Mouse (Mus musculus) myocyte (in vitro differentiated cells): ENCODE results near the gene Tpbpb. TPM values are rescaled to one million over a fixed set of nuclear protein-coding genes. Genes with fewer than 3 reads are reported as not detected.
A peak's percentile ranks its signal among the peaks of the same experiment; 100 is the strongest.
"Not testable (repeated sequence)": the region's sequence is repeated elsewhere in the genome, so short reads cannot be mapped to it uniquely, and the experiment has no call there.

Source experiments
- H3K27me3 ChIP-seq: one replicate; pipeline ENCODE4 v1.6.1; 2011; ENCODE audit not compliant: control insufficient read depth, insufficient read depth, insufficient read length
- H3K36me3 ChIP-seq: one replicate; pipeline ENCODE4 v1.6.1; 2011; ENCODE audit not compliant: control insufficient read depth, insufficient read depth
- H3K4me2 ChIP-seq: one replicate; pipeline ENCODE4 v1.6.1; 2011; ENCODE audit warnings: low read depth, control low read depth
- H3K4me3 ChIP-seq: one replicate; pipeline ENCODE4 v1.5.1; 2011; ENCODE audit warnings: mild to moderate bottlenecking, control low read depth, moderate library complexity
- H3K79me2 ChIP-seq: one replicate; pipeline ENCODE4 v1.6.1; 2011; ENCODE audit not compliant: control insufficient read depth, insufficient read depth
- H3ac ChIP-seq: one replicate; pipeline ENCODE4 v1.6.1; 2011; ENCODE audit not compliant: control insufficient read depth, insufficient read length
- CEBPB ChIP-seq: IDR thresholded peaks from 2 replicates; pipeline ENCODE4 v1.6.1; 2011; ENCODE audit warnings: mild to moderate bottlenecking, moderate library complexity; ENCODE audit not compliant: poor library complexity, insufficient read depth, severe bottlenecking
- MAX ChIP-seq: IDR thresholded peaks from one replicate; pipeline ENCODE4 v1.6.1; 2011; ENCODE audit warnings: low read depth, mild to moderate bottlenecking, control low read depth
- MYOD1 ChIP-seq, 3 experiments: IDR thresholded peaks; one replicate each; pipeline ENCODE4 v1.6.1; 2011; ENCODE audit warnings: control low read depth in 2 of 3, low read depth in 2 of 3, mild to moderate bottlenecking in 2 of 3, moderate library complexity in 1 of 3; ENCODE audit not compliant: insufficient read length in 2 of 3, control insufficient read depth in 1 of 3
- MYOG ChIP-seq, 3 experiments: IDR thresholded peaks; one replicate each; pipeline ENCODE4 v1.6.1; 2011; ENCODE audit warnings: control low read depth in 2 of 3, low read depth in 2 of 3, mild to moderate bottlenecking in 2 of 3; ENCODE audit not compliant: insufficient read length in 2 of 3, control insufficient read depth in 1 of 3, insufficient read depth in 1 of 3
- POLR2AphosphoS2 ChIP-seq: IDR thresholded peaks from one replicate; pipeline ENCODE4 v1.6.1; 2011; ENCODE audit warnings: low read depth, control low read depth; ENCODE audit not compliant: insufficient read length
- REST ChIP-seq: IDR thresholded peaks from one replicate; pipeline ENCODE4 v1.6.1; 2011; ENCODE audit warnings: mild to moderate bottlenecking, control low read depth, moderate library complexity; ENCODE audit not compliant: insufficient read depth, insufficient read length
- SRF ChIP-seq: IDR thresholded peaks from one replicate; pipeline ENCODE4 v1.6.1; 2011; ENCODE audit warnings: low read depth; ENCODE audit not compliant: control insufficient read depth, insufficient read length
- TCF12 ChIP-seq: IDR thresholded peaks from one replicate; pipeline ENCODE4 v1.6.1; 2011; ENCODE audit warnings: mild to moderate bottlenecking, control low read depth; ENCODE audit not compliant: poor library complexity, insufficient read depth, severe bottlenecking
- TCF3 ChIP-seq: IDR thresholded peaks from one replicate; pipeline ENCODE4 v1.6.1; 2011; ENCODE audit warnings: low read depth, control low read depth; ENCODE audit not compliant: insufficient read length
- USF1 ChIP-seq: IDR thresholded peaks from one replicate; pipeline ENCODE4 v1.6.1; 2011; ENCODE audit warnings: low read depth, mild to moderate bottlenecking, control low read depth, moderate library complexity
- polyA plus RNA-seq: library from polyadenylated mRNA; unstranded; fragments of >200 nt; fragmentation: generic; extraction: Trizol; gene quantifications from one replicate; pipeline ENCODE4 v1.2.1, GENCODE M21; 2012; ENCODE audit warnings: missing spikeins

The Tpbpb gene
- not detected for polyA plus RNA-seq

DNA sequence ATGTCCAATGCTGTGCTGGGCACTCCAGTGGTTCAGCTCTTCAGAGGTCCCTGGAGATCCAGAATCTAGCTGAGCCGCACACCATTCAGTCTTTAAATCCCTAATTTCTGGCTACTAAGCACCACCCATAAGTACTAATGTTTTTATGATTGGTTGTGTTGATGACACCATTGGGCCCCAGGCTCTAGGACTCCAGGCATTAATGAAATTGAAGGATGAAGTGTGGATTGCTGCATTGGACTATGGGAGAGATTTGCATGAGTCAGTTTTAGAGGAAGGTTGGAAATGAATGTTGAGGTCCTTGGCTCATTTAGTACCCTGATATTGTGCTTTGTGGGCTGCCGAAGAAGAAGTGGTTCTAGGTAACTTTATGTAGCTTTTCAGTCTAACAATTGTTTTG lies at the start of gene Tpbpb:
Gene Tpbpb (minus strand): TSS at position 101 of the 400 bp plus-strand sequence.
- H3ac ChIP-seq, H3K27me3 ChIP-seq, H3K36me3 ChIP-seq, H3K4me3 ChIP-seq, H3K4me2 ChIP-seq, H3K79me2 ChIP-seq: not testable (repeated sequence)

DNA sequence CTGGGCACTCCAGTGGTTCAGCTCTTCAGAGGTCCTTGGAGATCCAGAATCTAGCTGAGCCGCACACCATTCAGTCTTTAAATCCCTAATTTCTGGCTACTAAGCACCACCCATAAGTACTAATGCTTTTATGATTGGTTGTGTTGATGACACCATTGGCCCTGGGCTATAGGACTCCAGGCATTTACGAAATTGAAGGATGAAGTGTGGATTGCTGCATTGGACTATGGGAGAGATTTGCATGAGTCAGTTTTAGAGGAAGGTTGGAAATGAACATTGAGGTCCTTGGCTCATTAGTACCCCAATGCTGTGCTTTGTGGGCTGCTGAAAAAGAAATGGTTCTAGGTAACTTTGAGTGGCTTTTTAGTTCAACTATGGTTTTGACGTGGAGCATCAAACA lies 37.2 kb upstream of the Tpbpb start, which contains the start of gene Tpbpa:
Gene Tpbpa (minus strand): TSS at position 101 of the 400 bp plus-strand sequence.
- not testable (repeated sequence) for H3K79me2 ChIP-seq, H3K4me3 ChIP-seq, H3K36me3 ChIP-seq, H3ac ChIP-seq, H3K4me2 ChIP-seq, H3K27me3 ChIP-seq

DNA sequence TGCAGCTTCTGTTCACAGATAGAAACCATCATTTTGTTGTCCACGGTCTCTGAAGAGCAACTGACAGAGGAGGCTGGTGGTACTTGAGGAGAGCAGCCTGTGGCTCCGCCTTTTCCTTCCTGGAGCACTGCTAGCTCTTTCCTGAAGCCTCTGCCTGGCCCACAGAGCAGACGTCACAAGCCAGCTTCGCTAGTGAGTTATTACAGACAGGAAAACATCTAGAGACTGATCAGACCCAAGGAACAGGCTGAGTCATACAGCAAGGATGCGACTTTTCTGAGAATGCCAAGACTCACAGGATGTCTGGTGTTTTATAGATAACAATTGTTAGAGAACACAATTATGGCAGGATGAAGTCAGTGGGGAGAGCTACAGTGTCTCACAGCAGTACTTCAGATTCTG lies 31.8 kb upstream of the Tpbpb start, which contains the start of the genes Gm49391 and Ctla2a:
Gene Gm49391 (minus strand): TSS at position 72 of the 402 bp plus-strand sequence.
Gene Ctla2a (minus strand): TSS at position 126 of the 402 bp plus-strand sequence.
- Histone ChIP-seq H3K27me3 (no peaks in the 10 kb centered on the region), H3K4me2 (peak within 1 kb of the TSS; percentile 61), H3K36me3 (no peaks in the 10 kb centered on the region), H3ac (no peak within 1 kb of the TSS), H3K79me2 (no peaks in the 10 kb centered on the region), H3K4me3 (no peak within 1 kb of the TSS)
- no peak for TF ChIP-seq POLR2AphosphoS2
- no peak for TF ChIP-seq TCF12
- no peak for TF ChIP-seq MYOG (IDR thresholded peaks at IDR 0.05; ENCODE audit: control insufficient read depth in 1 of 3, insufficient read depth in 1 of 3, insufficient read length in 2 of 3, low read depth in 2 of 3)
- no peak for TF ChIP-seq TCF3
- TF ChIP-seq SRF = no peak

- not testable (repeated sequence) for H3K27me3 ChIP-seq
Observed at GRCm38 (mm10) chr13:60935490-60935889, 30.8 kb upstream of the Tpbpb start, which contains the start of gene Gm49393. Gene Gm49393, minus strand, starts transcription at chr13:60935590.

DNA sequence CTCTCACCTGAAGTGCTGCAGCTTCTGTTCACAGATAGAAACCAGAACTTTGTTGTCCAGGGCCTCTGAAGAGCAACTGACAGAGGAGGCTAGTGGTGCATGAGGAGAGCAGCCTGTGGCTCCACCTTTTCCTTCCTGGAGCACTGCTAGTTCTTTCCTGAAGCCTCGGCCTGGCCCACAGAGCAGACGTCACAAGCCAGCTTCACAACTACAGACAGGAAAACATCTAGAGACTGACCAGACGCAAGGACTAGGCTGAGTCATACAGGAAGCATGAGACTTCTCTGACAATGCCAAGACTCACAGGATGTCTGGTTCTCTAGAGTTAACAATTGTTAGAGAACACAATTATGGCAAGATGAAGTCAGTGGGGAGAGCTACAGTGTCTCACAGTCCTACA lies 7.4 kb downstream of the Tpbpb start, which contains the start of gene Ctla2b:
Gene Ctla2b (minus strand): TSS at position 120 of the 400 bp plus-strand sequence.
- no peak within 1 kb of the TSS for H3ac ChIP-seq
- H3K36me3 ChIP-seq = no peaks in the 10 kb centered on the region
- no peak within 1 kb of the TSS for H3K4me2 ChIP-seq
- H3K27me3 ChIP-seq = no peaks in the 10 kb centered on the region
- no peaks in the 10 kb centered on the region for H3K79me2 ChIP-seq
- no peak within 1 kb of the TSS for H3K4me3 ChIP-seq
- TF ChIP-seq USF1 (no peak), MYOD1 (IDR thresholded peaks at IDR 0.05; ENCODE audit: control insufficient read depth in 1 of 3, insufficient read length in 2 of 3, low read depth in 2 of 3) (no peak), SRF (no peak), CEBPB (no peak), MAX (no peak), REST (no peak), POLR2AphosphoS2 (no peak), MYOG (IDR thresholded peaks at IDR 0.05; ENCODE audit: control insufficient read depth in 1 of 3, insufficient read depth in 1 of 3, insufficient read length in 2 of 3, low read depth in 2 of 3) (no peak), TCF12 (no peak), TCF3 (no peak)

More at GRCm38 (mm10) chr13:60935490-60935889, 30.8 kb upstream of the Tpbpb start, which contains the start of gene Gm49393:
- not testable (repeated sequence) for H3K79me2 ChIP-seq, H3K36me3 ChIP-seq, H3K4me3 ChIP-seq, H3ac ChIP-seq
- H3K4me2 ChIP-seq = peak within 1 kb of the TSS; percentile 61

DNA sequence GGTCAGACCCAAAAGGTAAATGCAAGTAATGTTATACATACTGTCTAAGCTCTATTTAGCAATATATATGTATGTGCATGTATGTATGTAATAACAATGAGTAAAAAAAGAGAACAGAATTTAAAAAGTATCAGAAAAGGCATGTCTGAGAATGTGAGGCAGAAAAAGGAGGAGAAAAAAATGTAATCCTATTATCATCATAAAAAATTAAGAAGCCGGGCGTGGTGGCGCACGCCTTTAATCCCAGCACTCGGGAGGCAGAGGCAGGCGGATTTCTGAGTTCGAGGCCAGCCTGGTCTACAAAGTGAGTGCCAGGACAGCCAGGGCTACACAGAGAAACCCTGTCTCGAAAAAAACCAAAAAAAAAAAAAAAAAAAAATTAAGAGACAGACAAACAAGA lies 7.9 kb downstream of the Tpbpb start, which contains the start of gene Gm49392:
Gene Gm49392 (minus strand): TSS at position 101 of the 400 bp plus-strand sequence.
- not testable (repeated sequence) for H3K4me3 ChIP-seq, H3K27me3 ChIP-seq, H3K4me2 ChIP-seq, H3K36me3 ChIP-seq, H3ac ChIP-seq, H3K79me2 ChIP-seq
